Mouse (Mus musculus): ENCODE measurements around the gene Tpsb2.

- no peak for TF ChIP-seq CTCF (IDR thresholded peaks at IDR 0.05)
- TF ChIP-seq EP300 (IDR thresholded peaks at IDR 0.05), result no peak
Measured at GRCm38 (mm10) chr17:25404190-25404589, 38.1 kb downstream of the Tpsb2 start.
